Mouse (Mus musculus): Measurements from ENCODE around the gene Mbnl2. TPM values are rescaled to one million over a fixed set of nuclear protein-coding genes. Genes with fewer than 3 reads are reported as not detected.

Gene Mbnl2
- polyA plus RNA-seq, 1 experiment from 2014 or later = 142 TPM

GRCm38 (mm10) chr14:120299716-120300115 is 24.2 kb downstream of the Mbnl2 start:
- peak overlapping the region; percentile 18; the same call in 1 of the 2 replicates for H3K4me3 ChIP-seq (ENCODE audit: low read length)
- no peaks in the 10 kb centered on the region for H3K27me3 ChIP-seq (ENCODE audit: control insufficient read depth, insufficient read depth, low read length)
- H3K9me3 ChIP-seq (replicated peaks; ENCODE audit: control insufficient read depth, low read length) = no peaks in the 10 kb centered on the region
- peak overlapping the region; percentile 93 for H3K27ac ChIP-seq (ENCODE audit: low read length)
- ATAC-seq (replicated peaks; ENCODE audit: extremely low read depth, insufficient read depth, low FRiP score) = peak; percentile 69
- H3K4me1 ChIP-seq (ENCODE audit: control insufficient read depth, insufficient read depth, low read length) = peaks cover 72% of the 10 kb centered on the region
- H3K36me3 ChIP-seq (ENCODE audit: control insufficient read depth, insufficient read depth) = peaks cover 3% of the 10 kb centered on the region; the same call in 1 of the 2 replicates
- peak overlapping the region; percentile 54 for H3K4me2 ChIP-seq (ENCODE audit: low read depth, low read length)
- WGBS = 10% methylated on average over 3 of the region's 3 CpGs
- peak overlapping the region; percentile 52 for H3K9ac ChIP-seq (ENCODE audit: low read length)

GRCm38 (mm10) chr14:120300191-120300590 is 24.7 kb downstream of the Mbnl2 start:
- peak overlapping the region; percentile 93 for H3K27ac ChIP-seq (ENCODE audit: low read length)
- peak overlapping the region; percentile 54 for H3K4me2 ChIP-seq (ENCODE audit: low read depth, low read length)
- peak overlapping the region; percentile 18; the same call in 1 of the 2 replicates for H3K4me3 ChIP-seq (ENCODE audit: low read length)
- no peaks in the 10 kb centered on the region for H3K27me3 ChIP-seq (ENCODE audit: control insufficient read depth, insufficient read depth, low read length)
- no peaks in the 10 kb centered on the region for H3K9me3 ChIP-seq (replicated peaks; ENCODE audit: control insufficient read depth, low read length)
- peaks cover 69% of the 10 kb centered on the region for H3K4me1 ChIP-seq (ENCODE audit: control insufficient read depth, insufficient read depth, low read length)
- peaks cover 3% of the 10 kb centered on the region; the same call in 1 of the 2 replicates for H3K36me3 ChIP-seq (ENCODE audit: control insufficient read depth, insufficient read depth)
- 28% methylated on average over 4 of the region's 4 CpGs for WGBS
- peak overlapping the region; percentile 39 for H3K9ac ChIP-seq (ENCODE audit: low read length)
- ATAC-seq (replicated peaks; ENCODE audit: extremely low read depth, insufficient read depth, low FRiP score) = no peak

- no peaks in the 10 kb centered on the region for H3K27me3 ChIP-seq (ENCODE audit: control insufficient read depth, insufficient read depth, low read length)
- no peak for ATAC-seq (replicated peaks; ENCODE audit: extremely low read depth, insufficient read depth, low FRiP score)
- H3K4me1 ChIP-seq (ENCODE audit: control insufficient read depth, insufficient read depth, low read length) = peaks cover 63% of the 10 kb centered on the region
- H3K9me3 ChIP-seq (replicated peaks; ENCODE audit: control insufficient read depth, low read length) = no peaks in the 10 kb centered on the region
- H3K9ac ChIP-seq (ENCODE audit: low read length) = no peak overlapping the region
- H3K27ac ChIP-seq (ENCODE audit: low read length) = peak overlapping the region; percentile 80
- 76% methylated on average over 4 of the region's 4 CpGs for WGBS
- no peak overlapping the region for H3K4me3 ChIP-seq (ENCODE audit: low read length)
- no peaks in the 10 kb centered on the region for H3K36me3 ChIP-seq (ENCODE audit: control insufficient read depth, insufficient read depth)
- H3K4me2 ChIP-seq (ENCODE audit: low read depth, low read length) = no peak overlapping the region; the same call in 1 of the 2 replicates
These were observed 25.3 kb downstream of the Mbnl2 start for GRCm38 (mm10) chr14:120300814-120301213.

- peak overlapping the region; percentile 43 for H3K4me2 ChIP-seq (ENCODE audit: low read depth, low read length)
- H3K27me3 ChIP-seq (ENCODE audit: control insufficient read depth, insufficient read depth, low read length) = no peaks in the 10 kb centered on the region
- peak overlapping the region; percentile 59 for H3K9ac ChIP-seq (ENCODE audit: low read length)
These were observed 27.6 kb downstream of the Mbnl2 start for GRCm38 (mm10) chr14:120302913-120303548.

GRCm38 (mm10) chr14:120306229-120306628 is 30.8 kb downstream of the Mbnl2 start:
- Histone ChIP-seq H3K4me2 (ENCODE audit: low read depth, low read length) (no peak overlapping the region), H3K9me3 (replicated peaks; ENCODE audit: control insufficient read depth, low read length) (no peaks in the 10 kb centered on the region), H3K9ac (ENCODE audit: low read length) (no peak overlapping the region), H3K27ac (ENCODE audit: low read length) (no peak overlapping the region), H3K27me3 (ENCODE audit: control insufficient read depth, insufficient read depth, low read length) (no peaks in the 10 kb centered on the region), H3K4me1 (ENCODE audit: control insufficient read depth, insufficient read depth, low read length) (peaks cover 67% of the 10 kb centered on the region), H3K4me3 (ENCODE audit: low read length) (no peak overlapping the region), H3K36me3 (ENCODE audit: control insufficient read depth, insufficient read depth) (no peaks in the 10 kb centered on the region)
- ATAC-seq (replicated peaks; ENCODE audit: extremely low read depth, insufficient read depth, low FRiP score) = no peak
- 57% methylated on average over 11 of the region's 11 CpGs for WGBS

More at GRCm38 (mm10) chr14:120302913-120303548, 27.6 kb downstream of the Mbnl2 start:
- no peak overlapping the region for H3K4me3 ChIP-seq (ENCODE audit: low read length)
- H3K36me3 ChIP-seq (ENCODE audit: control insufficient read depth, insufficient read depth) = no peaks in the 10 kb centered on the region
- WGBS = 24% methylated on average over 6 of the region's 6 CpGs
- no peaks in the 10 kb centered on the region for H3K9me3 ChIP-seq (replicated peaks; ENCODE audit: control insufficient read depth, low read length)
- peak overlapping the region; percentile 85 for H3K27ac ChIP-seq (ENCODE audit: low read length)
- ATAC-seq (replicated peaks; ENCODE audit: extremely low read depth, insufficient read depth, low FRiP score) = peak; percentile 34; the same call in 1 of the 2 replicates
- peaks cover 60% of the 10 kb centered on the region for H3K4me1 ChIP-seq (ENCODE audit: control insufficient read depth, insufficient read depth, low read length)

GRCm38 (mm10) chr14:120307356-120307755 is 31.9 kb downstream of the Mbnl2 start:
- Histone ChIP-seq H3K9ac (ENCODE audit: low read length) (0 out of 2 replicates have a peak overlapping the region, but pooled peaks have one; percentile 7), H3K4me2 (ENCODE audit: low read depth, low read length) (no peak overlapping the region), H3K27ac (ENCODE audit: low read length) (peak overlapping the region; percentile 74), H3K9me3 (replicated peaks; ENCODE audit: control insufficient read depth, low read length) (no peaks in the 10 kb centered on the region), H3K27me3 (ENCODE audit: control insufficient read depth, insufficient read depth, low read length) (no peaks in the 10 kb centered on the region), H3K4me3 (ENCODE audit: low read length) (no peak overlapping the region), H3K4me1 (ENCODE audit: control insufficient read depth, insufficient read depth, low read length) (peaks cover 74% of the 10 kb centered on the region), H3K36me3 (ENCODE audit: control insufficient read depth, insufficient read depth) (no peaks in the 10 kb centered on the region)
- WGBS = 60% methylated on average over 3 of the region's 3 CpGs
- ATAC-seq (replicated peaks; ENCODE audit: extremely low read depth, insufficient read depth, low FRiP score) = no peak

- Histone ChIP-seq H3K4me2 (ENCODE audit: low read depth, low read length) (peak overlapping the region; percentile 36; the same call in 1 of the 2 replicates), H3K36me3 (ENCODE audit: control insufficient read depth, insufficient read depth) (no peaks in the 10 kb centered on the region), H3K27me3 (ENCODE audit: control insufficient read depth, insufficient read depth, low read length) (no peaks in the 10 kb centered on the region), H3K4me1 (ENCODE audit: control insufficient read depth, insufficient read depth, low read length) (peaks cover 76% of the 10 kb centered on the region), H3K27ac (ENCODE audit: low read length) (peak overlapping the region; percentile 74), H3K4me3 (ENCODE audit: low read length) (no peak overlapping the region), H3K9ac (ENCODE audit: low read length) (peak overlapping the region; percentile 21; the same call in 1 of the 2 replicates), H3K9me3 (replicated peaks; ENCODE audit: control insufficient read depth, low read length) (no peaks in the 10 kb centered on the region)
- WGBS = 17% methylated on average over 4 of the region's 4 CpGs
- peak; percentile 15; the same call in 1 of the 2 replicates for ATAC-seq (replicated peaks; ENCODE audit: extremely low read depth, insufficient read depth, low FRiP score)
These were observed 32.5 kb downstream of the Mbnl2 start for GRCm38 (mm10) chr14:120307963-120308362.

GRCm38 (mm10) chr14:120309691-120310090 is 34.2 kb downstream of the Mbnl2 start:
- ATAC-seq (replicated peaks; ENCODE audit: extremely low read depth, insufficient read depth, low FRiP score) = no peak
- Histone ChIP-seq H3K4me1 (ENCODE audit: control insufficient read depth, insufficient read depth, low read length) (peaks cover 74% of the 10 kb centered on the region), H3K27me3 (ENCODE audit: control insufficient read depth, insufficient read depth, low read length) (no peaks in the 10 kb centered on the region), H3K9me3 (replicated peaks; ENCODE audit: control insufficient read depth, low read length) (no peaks in the 10 kb centered on the region), H3K4me2 (ENCODE audit: low read depth, low read length) (no peak overlapping the region), H3K4me3 (ENCODE audit: low read length) (no peak overlapping the region), H3K9ac (ENCODE audit: low read length) (no peak overlapping the region), H3K36me3 (ENCODE audit: control insufficient read depth, insufficient read depth) (peaks cover 5% of the 10 kb centered on the region; the same call in 1 of the 2 replicates), H3K27ac (ENCODE audit: low read length) (no peak overlapping the region)
- WGBS = 95% methylated on average over 6 of the region's 6 CpGs
